Mouse (Mus musculus) C2C12 (cell line): Measurements from ENCODE around the gene Grik4.

Experiments
- CTCF ChIP-seq: IDR thresholded peaks from one replicate; pipeline ENCODE4 v1.5.1; 2011; ENCODE audit not compliant: control insufficient read depth, insufficient read depth, insufficient read length
- USF1 ChIP-seq: IDR thresholded peaks from one replicate; pipeline ENCODE4 v1.6.1; 2011; ENCODE audit warnings: low read depth, mild to moderate bottlenecking, control low read depth, moderate library complexity

DNA sequence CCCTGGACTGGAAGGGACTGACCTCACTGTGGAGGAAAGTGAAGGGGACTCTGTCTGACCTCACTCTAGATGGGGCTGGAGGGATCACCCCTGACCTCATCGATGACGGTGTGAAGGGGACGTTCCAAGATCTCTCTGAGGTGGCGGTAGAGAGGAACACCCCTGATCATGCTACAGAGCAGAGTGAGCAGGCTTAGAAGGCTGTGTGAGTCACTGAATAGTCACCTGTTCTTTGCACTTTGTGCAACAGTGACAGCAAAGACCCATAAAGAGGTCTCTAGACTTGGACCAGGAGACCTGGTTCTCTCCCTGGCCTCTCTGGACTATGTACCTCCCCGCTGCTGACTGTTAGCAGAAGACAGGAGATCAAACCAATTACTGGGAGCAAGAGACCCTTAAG, 217.1 kb downstream of the Grik4 start:
- no peak for TF ChIP-seq CTCF
- no peak for TF ChIP-seq USF1
